Comparison of ENCODE assay signal across 8 mouse cellular contexts in genomic region chr4:49519476-49519875, GRCm38 (mm10). TPM values are rescaled to one million over a fixed set of nuclear protein-coding genes. Genes with fewer than 3 reads are reported as not detected.
DNase-seq lines count a peak whose midpoint lies in the region; ATAC-seq lines count a peak whose summit lies in the region.
"Had no signal": no experiment of that assay in that cellular context is flagged by ENCODE, and none has a peak within 500 bp of the region (broad histone marks: within the 10 kb centered on the region; RNA-seq: fewer than 3 reads in every experiment).

No protein-coding gene starts in this region.

- WGBS in embryonic facial prominence, embryonic 13.5 days, result 71% methylated on average over 5 of the region's 5 CpGs
- WGBS in liver, embryonic 15.5 days (ENCODE audit: insufficient replicate concordance), result 69% methylated on average over 5 of the region's 5 CpGs

- H3K27me3 ChIP-seq in embryonic facial prominence, embryonic 13.5 days, result no peaks in the 10 kb centered on the region
- H3K27me3 ChIP-seq in liver, embryonic 15.5 days, result no peaks in the 10 kb centered on the region

- H3K9me3 ChIP-seq in embryonic facial prominence, embryonic 13.5 days, result no peaks in the 10 kb centered on the region
- H3K9me3 ChIP-seq in liver, embryonic 15.5 days (replicated peaks), result no peaks in the 10 kb centered on the region

- H3K4me3 ChIP-seq in embryonic facial prominence, embryonic 13.5 days, result 0 out of 2 replicates have a peak overlapping the region, but pooled peaks have one; percentile 11
- H3K4me3 ChIP-seq in liver, embryonic 15.5 days (replicated peaks), result peak overlapping the region; percentile 79

- peaks cover 35% of the 10 kb centered on the region for H3K36me3 ChIP-seq in embryonic facial prominence, embryonic 13.5 days
- H3K36me3 ChIP-seq in liver, embryonic 15.5 days (replicated peaks), result peaks cover 11% of the 10 kb centered on the region

- H3K9ac ChIP-seq in embryonic facial prominence, embryonic 13.5 days, result no peak overlapping the region
- H3K9ac ChIP-seq in liver, embryonic 15.5 days, result no peak overlapping the region

- H3K4me1 ChIP-seq in embryonic facial prominence, embryonic 13.5 days, result peaks cover 15% of the 10 kb centered on the region
- peaks cover 30% of the 10 kb centered on the region for H3K4me1 ChIP-seq in liver, embryonic 15.5 days (replicated peaks)

- ATAC-seq in embryonic facial prominence, embryonic 13.5 days (ENCODE audit: insufficient number of reproducible peaks, insufficient read depth, low FRiP score, low TSS enrichment, low read depth), result no peak
- no peak for ATAC-seq in liver, embryonic 15.5 days (ENCODE audit: insufficient read depth)

- H3K4me2 ChIP-seq in embryonic facial prominence, embryonic 13.5 days, result peak overlapping the region; percentile 65
- H3K4me2 ChIP-seq in liver, embryonic 15.5 days, result peak overlapping the region; percentile 66

- no peak overlapping the region for H3K27ac ChIP-seq in embryonic facial prominence, embryonic 13.5 days
- H3K27ac ChIP-seq in liver, embryonic 15.5 days (replicated peaks), result no peak overlapping the region

- peak; percentile 13 for DNase-seq in thymus, postnatal 4 days
- DNase-seq in thymus, adult 18-20 months, result no peak
- DNase-seq in cerebellum, postnatal 36 days, result no peak
- no peak for DNase-seq in layer of hippocampus, adult 9-11 months
- DNase-seq in gastrocnemius, postnatal 4 days (ENCODE audit: low spot score in 2 of 2), result no peak

RNA-seq across cellular contexts. Expression of gene Mrpl50, which starts 1.4 kb away (rescaled TPM):
- 84.8 and 89.9 TPM in 2 replicates for polyA plus RNA-seq in embryonic facial prominence, embryonic 13.5 days (2015; fragmentation: Nextera tagmentation; extraction: Ambion mirVana)
- 50.6 and 51.5 TPM in 2 replicates for polyA plus RNA-seq in liver, embryonic 15.5 days (2015; fragmentation: Nextera tagmentation; extraction: Ambion mirVana)
- total RNA-seq in gastrocnemius, postnatal 4 days (2021), result 10 to 100 TPM; 36.9 to 40.5 TPM

RNA-seq across cellular contexts. Expression of gene Zfp189, which starts 1.5 kb away (rescaled TPM):
- 10.7 and 11.8 TPM in 2 replicates for polyA plus RNA-seq in embryonic facial prominence, embryonic 13.5 days (2015; fragmentation: Nextera tagmentation; extraction: Ambion mirVana)
- 3.1 and 3.3 TPM in 2 replicates for polyA plus RNA-seq in liver, embryonic 15.5 days (2015; fragmentation: Nextera tagmentation; extraction: Ambion mirVana)
- 1 to 10 TPM; 4.8 to 5.2 TPM for total RNA-seq in gastrocnemius, postnatal 4 days (2021)

RNA-seq across cellular contexts. Expression of gene Baat, which starts 13.1 kb away (rescaled TPM):
- 0.21 TPM in 1 of 2 replicates, not detected in the other for polyA plus RNA-seq in embryonic facial prominence, embryonic 13.5 days (2015; fragmentation: Nextera tagmentation; extraction: Ambion mirVana)
- 1.5 and 2.2 TPM in 2 replicates for polyA plus RNA-seq in liver, embryonic 15.5 days (2015; fragmentation: Nextera tagmentation; extraction: Ambion mirVana)
- under 1 TPM; 0.25 to 0.31 TPM for total RNA-seq in gastrocnemius, postnatal 4 days (2021)
- polyA plus RNA-seq: gonadal fat pad, adult 2 months had no signal

RNA-seq across cellular contexts. Expression of gene Aldob, which starts 29.9 kb away (rescaled TPM):
- polyA plus RNA-seq in embryonic facial prominence, embryonic 13.5 days (2015; fragmentation: Nextera tagmentation; extraction: Ambion mirVana), result 5.4 TPM in 1 of 2 replicates, not detected in the other
- 338 and 390 TPM in 2 replicates for polyA plus RNA-seq in liver, embryonic 15.5 days (2015; fragmentation: Nextera tagmentation; extraction: Ambion mirVana)
- total RNA-seq in gastrocnemius, postnatal 4 days (2021), result 1 to 10 TPM in 1 of 2 experiments, under 1 TPM in 1; 0.44 to 4.6 TPM

RNA-seq across cellular contexts. Expression of gene Acnat1, which starts 45.8 kb away (rescaled TPM):
- polyA plus RNA-seq in embryonic facial prominence, embryonic 13.5 days (2015; fragmentation: Nextera tagmentation; extraction: Ambion mirVana), result 0.18 TPM in 1 of 2 replicates, not detected in the other
- 0.79 and 0.93 TPM in 2 replicates for polyA plus RNA-seq in liver, embryonic 15.5 days (2015; fragmentation: Nextera tagmentation; extraction: Ambion mirVana)
- under 1 TPM in 1 of 2 experiments, not detected in 1; 0.29 TPM for total RNA-seq in gastrocnemius, postnatal 4 days (2021)
